Mouse (Mus musculus) CH12.LX (cell line): ENCODE data around the gene Sds. TPM values are rescaled to one million over a fixed set of nuclear protein-coding genes. Genes with fewer than 3 reads are reported as not detected.

Source experiments
- DNase-seq: peaks from one replicate; pipeline ENCODE4 v3.0.0-alpha.2; 2013; ENCODE audit errors: extremely low read depth
- H3K27ac ChIP-seq: 2 replicates; pipeline ENCODE4 v1.5.1; 2012; ENCODE audit warnings: low read depth, mild to moderate bottlenecking, control low read depth, moderate library complexity; ENCODE audit not compliant: insufficient read depth
- H3K27me3 ChIP-seq: replicated peaks from 2 replicates; pipeline ENCODE3; 2012; ENCODE audit warnings: inconsistent platforms
- H3K36me3 ChIP-seq, 2 experiments: replicated peaks in 1 of 2; 2 replicates each; pipeline versions ENCODE3 to v1.6.1; 2012; ENCODE audit warnings: inconsistent platforms in 1 of 2, low read length in 1 of 2, mild to moderate bottlenecking in 1 of 2, mixed read lengths in 1 of 2, moderate library complexity in 1 of 2; ENCODE audit not compliant: control insufficient read depth in 1 of 2, insufficient read depth in 1 of 2
- H3K4me1 ChIP-seq, 2 experiments: 2 replicates each; pipeline ENCODE4 v1.6.1; 2012; ENCODE audit warnings: inconsistent platforms in 1 of 2, moderate library complexity in 1 of 2; ENCODE audit not compliant: insufficient read depth in 2 of 2, control insufficient read depth in 1 of 2
- H3K4me2 ChIP-seq: 2 replicates; pipeline ENCODE4 v1.6.1; 2012; ENCODE audit warnings: low read depth, mild to moderate bottlenecking, control low read depth; ENCODE audit not compliant: poor library complexity, insufficient read depth, severe bottlenecking
- H3K4me3 ChIP-seq, 3 experiments: fragments of 150-350 bp in 1 of 3; sonication (generic) in 1 of 3; replicated peaks in 1 of 3; 2 replicates each; pipeline versions ENCODE3 to v1.5.1; 2011 to 2012; ENCODE audit warnings: low read depth in 2 of 3, low read length in 2 of 3, mild to moderate bottlenecking in 2 of 3, moderate library complexity in 2 of 3, control low read depth in 1 of 3, improper control_type of control experiment in 1 of 3, inconsistent platforms in 1 of 3, mixed read lengths in 1 of 3; ENCODE audit not compliant: poor library complexity in 1 of 3
- H3K79me2 ChIP-seq: replicated peaks from 2 replicates; pipeline ENCODE4 v1.6.1; 2012; ENCODE audit warnings: mild to moderate bottlenecking, moderate library complexity; ENCODE audit not compliant: control insufficient read depth, poor library complexity, insufficient read depth, severe bottlenecking; ENCODE audit errors: extremely low read depth
- H3K9ac ChIP-seq: 2 replicates; pipeline ENCODE4 v1.6.1; 2012; ENCODE audit warnings: low read depth, mild to moderate bottlenecking, control low read depth, moderate library complexity; ENCODE audit not compliant: insufficient read depth
- H3K9me3 ChIP-seq: replicated peaks from 2 replicates; pipeline ENCODE3; 2012; ENCODE audit warnings: low read length, inconsistent platforms, mixed read lengths
- BHLHE40 ChIP-seq: IDR thresholded peaks from 2 replicates; pipeline ENCODE4 v1.6.1; 2011; ENCODE audit warnings: mild to moderate bottlenecking, low read depth, low read length, improper control_type of control experiment
- CHD2 ChIP-seq: IDR thresholded peaks from 2 replicates; pipeline ENCODE4 v1.6.1; 2011; ENCODE audit warnings: low read length, improper control_type of control experiment
- ELF1 ChIP-seq: IDR thresholded peaks from 2 replicates; pipeline ENCODE4 v1.6.1; 2014; ENCODE audit warnings: low read depth, mild to moderate bottlenecking, inconsistent platforms, low read length, improper control_type of control experiment
- EP300 ChIP-seq: IDR thresholded peaks from 2 replicates; pipeline ENCODE4 v1.6.1; 2011; ENCODE audit warnings: low read length, improper control_type of control experiment
- HCFC1 ChIP-seq: IDR thresholded peaks from 2 replicates; pipeline ENCODE4 v1.6.1; 2012; ENCODE audit warnings: low read depth, mild to moderate bottlenecking, inconsistent platforms, low read length, improper control_type of control experiment
- MAFK ChIP-seq: IDR thresholded peaks from 2 replicates; pipeline ENCODE4 v1.6.1; 2011; ENCODE audit warnings: low read length, improper control_type of control experiment; ENCODE audit not compliant: insufficient replicate concordance
- MAX ChIP-seq: IDR thresholded peaks from 2 replicates; pipeline ENCODE4 v1.6.1; 2011; ENCODE audit warnings: low read length, improper control_type of control experiment
- MAZ ChIP-seq: IDR thresholded peaks from 2 replicates; pipeline ENCODE4 v1.6.1; 2012; ENCODE audit warnings: low read depth, mild to moderate bottlenecking, inconsistent platforms, low read length, improper control_type of control experiment, moderate library complexity
- MXI1 ChIP-seq: IDR thresholded peaks from 2 replicates; pipeline ENCODE4 v1.6.1; 2011; ENCODE audit warnings: mild to moderate bottlenecking, low read depth, low read length, improper control_type of control experiment
- MYC ChIP-seq: IDR thresholded peaks from 2 replicates; pipeline ENCODE4 v1.6.1; 2011; ENCODE audit warnings: low read depth, mild to moderate bottlenecking, improper control_type of control experiment, low read length
- NELFE ChIP-seq: IDR thresholded peaks from 2 replicates; pipeline ENCODE4 v1.6.1; 2011; ENCODE audit warnings: low read depth, low read length, improper control_type of control experiment
- NRF1 ChIP-seq: IDR thresholded peaks from 2 replicates; pipeline ENCODE4 v1.6.1; 2014; ENCODE audit warnings: low read depth, mild to moderate bottlenecking, inconsistent platforms, low read length, improper control_type of control experiment, moderate library complexity
- POLR2A ChIP-seq: IDR thresholded peaks from 2 replicates; pipeline ENCODE4 v1.6.1; 2011; ENCODE audit warnings: low read depth, mild to moderate bottlenecking, improper control_type of control experiment, low read length
- POLR2AphosphoS2 ChIP-seq: IDR thresholded peaks from 2 replicates; pipeline ENCODE4 v1.6.1; 2011; ENCODE audit warnings: low read depth, low read length, improper control_type of control experiment
- RAD21 ChIP-seq: IDR thresholded peaks from 2 replicates; pipeline ENCODE4 v1.6.1; 2011; ENCODE audit warnings: low read depth, mild to moderate bottlenecking, low read length, improper control_type of control experiment, moderate library complexity
- SIN3A ChIP-seq: IDR thresholded peaks from 2 replicates; pipeline ENCODE4 v1.6.1; 2012; ENCODE audit warnings: low read length, improper control_type of control experiment, inconsistent platforms
- TBP ChIP-seq: conservative IDR thresholded peaks from 2 replicates; pipeline ENCODE4 v1.6.1; 2011; ENCODE audit warnings: low read depth, low read length, improper control_type of control experiment
- TCF12 ChIP-seq: IDR thresholded peaks from 2 replicates; pipeline ENCODE4 v1.6.1; 2014; ENCODE audit warnings: low read depth, mild to moderate bottlenecking, inconsistent platforms, low read length, improper control_type of control experiment
- UBTF ChIP-seq: IDR thresholded peaks from 2 replicates; pipeline ENCODE4 v1.6.1; 2012; ENCODE audit warnings: low read depth, mild to moderate bottlenecking, inconsistent platforms, low read length, improper control_type of control experiment, moderate library complexity
- USF2 ChIP-seq: conservative IDR thresholded peaks from 2 replicates; pipeline ENCODE4 v1.6.1; 2011; ENCODE audit warnings: low read depth, low read length, improper control_type of control experiment
- ZNF384 ChIP-seq: IDR thresholded peaks from 2 replicates; pipeline ENCODE4 v1.6.1; 2012; ENCODE audit warnings: low read depth, low read length, improper control_type of control experiment, inconsistent platforms
- dilution Hi-C: fragments of 300-500 bp; cut with MboI; formaldehyde crosslinking; loops from 2 replicates; pipeline ENCODE4 v1.14.3; 2020; ENCODE audit warnings: low sequenced_read_pairs; ENCODE audit not compliant: extremely low pct_unique_long_range_greater_than_20kb, extremely low pct_ligation_motif_present
- in situ Hi-C: fragments of 300-500 bp; cut with MboI; formaldehyde crosslinking; loops from 3 replicates; pipeline ENCODE4 v1.14.3; 2019; ENCODE audit warnings: low sequenced_read_pairs, low pct_ligation_motif_present, low pct_unique_long_range_greater_than_20kb, mixed read lengths
- polyA plus RNA-seq: library from polyadenylated mRNA; unstranded; fragments of >175 nt; gene quantifications from 2 replicates; pipeline ENCODE4 v1.2.1, GENCODE M21; 2012; ENCODE audit warnings: low read depth; ENCODE audit not compliant: insufficient read length
- total RNA-seq, 2 experiments: library from RNA; depleted of rRNA; stranded (reverse); fragments of 300-350 nt in 1 of 2; fragments of >200 nt in 1 of 2; gene quantifications; 2 replicates each; pipeline ENCODE4 v1.2.3; 2012 to 2014

Sds gene
- total and polyA plus RNA-seq, 3 experiments, result 0.76 TPM; not detected in 2

- Histone ChIP-seq H3K27ac (no peak within 1 kb of the TSS), H3K9me3 (peaks cover 5% of the 10 kb centered on the region)
- TF ChIP-seq SIN3A (0 out of 2 replicates have a peak, but pooled peaks have one; percentile 31), MXI1 (no peak), TCF12 (peak; percentile 36; the same call in 1 of the 2 replicates), USF2 (no peak), NELFE (peak; percentile 48; the same call in 1 of the 2 replicates), POLR2AphosphoS2 (no peak), CHD2 (peak; percentile 64), MAX (no peak), BHLHE40 (0 out of 2 replicates have a peak, but pooled peaks have one; percentile 15), POLR2A (peak; percentile 71), ZNF384 (peak; percentile 28; the same call in 1 of the 2 replicates), ELF1 (0 out of 2 replicates have a peak, but pooled peaks have one; percentile 57), MAZ (peak; percentile 69), HCFC1 (peak; percentile 49), EP300 (no peak)
- TF ChIP-seq, all 38 proteins: peak for 10
- peak within 1 kb of the TSS; percentile 51 for H3K9ac ChIP-seq
- H3K4me1 ChIP-seq, result peaks cover 9 to 61% of the 10 kb centered on the region in 2 experiments
- peak within 1 kb of the TSS; percentile 84 for H3K4me2 ChIP-seq
- peaks cover 0 to 16% of the 10 kb centered on the region in 2 experiments for H3K36me3 ChIP-seq
- dilution Hi-C loops (no loop called here), in situ Hi-C loops (loop anchor here (25.0 kb wide), 1 partner anchor 201 kb away; the partner anchor contains the start of gene Dtx1)
- H3K79me2 ChIP-seq, result no peaks in the 10 kb centered on the region
- peak; percentile 91 for DNase-seq
- peaks cover 8% of the 10 kb centered on the region for H3K27me3 ChIP-seq
- H3K4me3 ChIP-seq, result peak within 1 kb of the TSS; percentile 66 to 73 (median 72)
Measured at GRCm38 (mm10) chr5:120510982-120511642, 34.8 kb downstream of the Sds start, which contains the start of gene Slc8b1. Gene Slc8b1 (plus strand): TSS chr5:120511168.

- TF ChIP-seq SIN3A (no peak), RAD21 (no peak), UBTF (no peak), MAFK (no peak), POLR2A (no peak), MYC (no peak), ZNF384 (no peak), TBP (no peak), CHD2 (no peak), NRF1 (no peak), MXI1 (no peak), EP300 (no peak)
- dilution Hi-C loops, result no loop called here
- Histone ChIP-seq H3K79me2 (no peaks in the 10 kb centered on the region), H3K36me3 (peaks cover 0 to 16% of the 10 kb centered on the region in 2 experiments), H3K4me1 (peaks cover 15 to 64% of the 10 kb centered on the region in 2 experiments), H3K27ac (no peak overlapping the region), H3K4me3 (peak overlapping the region; percentile 66 to 73 (median 72)), H3K4me2 (peak overlapping the region; percentile 84), H3K9ac (peak overlapping the region; percentile 51), H3K9me3 (peaks cover 5% of the 10 kb centered on the region), H3K27me3 (peaks cover 5% of the 10 kb centered on the region)
- in situ Hi-C loops, result loop anchor here (25.0 kb wide), 1 partner anchor 201 kb away; the partner anchor contains the start of gene Dtx1
- no peak for DNase-seq
Measured at GRCm38 (mm10) chr5:120511643-120512220, 35.4 kb downstream of the Sds start.
